Mouse (Mus musculus): ENCODE results near the gene Pxdn.
A peak's percentile ranks its signal among the peaks of the same experiment; 100 is the strongest.

Pxdn gene

DNA sequence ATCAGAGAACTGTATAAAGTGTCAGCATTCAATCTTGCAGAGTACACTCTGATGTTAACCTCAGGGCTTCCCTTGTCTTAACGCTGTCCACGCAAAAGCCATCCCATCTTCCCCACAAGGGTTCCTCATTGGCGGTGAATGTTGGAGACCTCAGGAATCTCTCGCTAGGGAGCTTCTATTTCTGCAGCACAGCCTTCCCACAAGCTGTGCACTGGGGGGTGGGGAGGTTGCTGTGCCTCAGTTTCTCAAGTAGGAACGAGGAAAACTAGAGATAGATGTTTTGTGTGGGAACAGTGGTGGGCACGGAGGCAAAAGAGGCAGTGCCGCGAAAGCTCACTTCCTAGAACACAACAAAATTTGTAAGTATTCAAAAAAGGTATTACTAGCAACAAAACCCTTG is at the start of gene Pxdn:
Gene Pxdn, plus strand, starts transcription at position 301 of the 400 bp plus-strand sequence.
- DNase-seq, result no peak

DNA sequence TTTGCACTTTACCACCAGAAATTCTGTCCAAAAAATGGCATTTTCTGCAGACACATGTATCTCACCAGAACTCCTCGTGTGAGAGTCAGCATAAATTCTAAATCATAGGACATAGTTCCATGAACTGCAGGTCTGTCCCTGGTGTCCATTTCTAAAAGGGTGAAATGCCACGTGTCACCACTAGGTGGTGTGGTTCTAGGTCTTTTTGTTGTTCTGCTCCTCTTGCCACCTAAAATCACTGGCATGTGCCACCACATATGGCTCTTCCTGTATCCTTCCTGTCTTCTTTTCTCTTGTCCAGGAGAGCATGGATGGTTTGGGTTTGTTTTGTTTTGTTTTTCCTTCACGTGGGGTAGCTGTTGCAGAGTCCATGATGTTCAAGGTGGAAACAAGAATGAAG is 42.7 kb upstream of the Pxdn start:
- peak; percentile 59 for DNase-seq

DNA sequence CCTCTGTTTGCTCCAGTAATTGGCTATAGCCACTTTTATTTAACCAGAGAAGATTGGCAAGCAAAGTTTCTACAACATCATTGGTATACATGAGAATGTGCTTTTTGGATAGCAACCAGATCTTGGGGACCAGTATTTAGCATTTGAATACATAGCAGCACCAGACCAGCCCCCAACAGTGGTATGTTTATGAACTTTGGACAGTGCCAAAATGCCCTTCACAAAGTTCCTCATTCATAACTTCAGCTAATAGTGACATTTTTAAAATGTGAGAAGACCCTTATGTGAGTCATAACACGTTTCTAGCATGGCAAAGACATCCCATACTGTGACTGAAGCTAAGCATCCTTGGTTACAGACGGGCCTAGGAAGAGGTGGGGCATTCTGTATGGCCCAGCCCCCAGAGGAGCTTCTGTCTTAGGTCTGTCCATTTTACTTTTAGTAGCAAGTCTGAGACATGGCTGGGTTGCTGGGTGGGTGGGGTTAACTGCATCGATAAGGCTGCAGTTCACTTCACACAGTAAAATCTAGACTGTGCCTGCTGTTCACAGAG is 39.8 kb upstream of the Pxdn start:
- DNase-seq, result no peak

DNA sequence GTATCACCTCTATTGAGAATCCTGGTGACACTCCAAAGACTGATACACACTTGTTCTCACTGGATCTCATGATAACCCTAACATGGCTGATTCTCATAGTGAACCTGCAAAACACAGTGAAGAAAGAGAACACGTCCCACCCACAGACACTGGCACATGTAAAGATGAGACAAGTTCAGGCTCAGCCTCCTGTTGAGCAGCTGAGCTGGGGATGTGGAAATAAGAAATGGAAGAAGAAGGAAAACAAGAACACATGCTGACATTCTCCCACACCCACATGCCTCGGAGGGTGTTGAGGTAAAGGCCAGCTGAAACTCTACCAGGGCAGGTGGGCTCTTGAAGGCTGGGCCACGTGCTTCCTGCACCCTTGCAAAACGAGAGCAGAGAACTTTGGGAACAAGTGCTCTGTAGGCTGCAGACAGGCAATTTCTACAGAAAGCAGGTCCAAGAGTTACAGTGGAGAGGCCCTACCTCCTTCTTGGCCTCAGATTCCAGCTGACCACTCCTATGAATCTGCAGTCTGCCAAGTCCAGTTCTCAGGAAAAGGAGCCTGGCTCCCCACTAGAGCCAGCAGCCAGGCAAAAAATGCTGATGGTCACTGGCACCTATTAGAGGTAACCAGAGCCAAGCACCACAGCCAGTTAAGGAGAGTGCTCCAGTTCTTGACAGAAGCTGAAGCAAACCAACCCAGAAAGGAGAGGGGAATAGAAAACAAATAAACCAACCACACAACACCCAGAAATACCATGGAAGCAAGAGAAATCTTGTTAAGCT is 33.1 kb upstream of the Pxdn start:
- peak; percentile 66 for DNase-seq

DNA sequence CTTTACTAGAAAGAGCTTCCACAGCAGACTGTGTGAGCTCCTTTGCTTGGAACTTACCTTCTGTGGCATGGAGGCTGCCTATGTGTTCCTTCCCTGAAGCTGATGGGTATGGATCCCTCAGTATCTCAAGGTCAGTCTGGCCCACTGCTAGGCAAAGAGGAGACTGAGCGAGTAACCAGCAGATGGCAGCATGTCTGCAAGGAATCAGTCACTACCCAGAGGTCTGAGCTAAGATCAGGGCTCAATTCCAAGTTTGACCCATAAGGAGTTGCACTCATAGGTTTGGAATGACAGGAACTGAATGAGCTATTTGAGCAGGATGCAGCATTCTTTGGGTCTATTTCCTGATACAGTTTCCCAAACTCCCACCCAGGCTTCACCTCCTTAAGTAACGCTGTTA is 30.4 kb upstream of the Pxdn start:
- no peak for DNase-seq

DNA sequence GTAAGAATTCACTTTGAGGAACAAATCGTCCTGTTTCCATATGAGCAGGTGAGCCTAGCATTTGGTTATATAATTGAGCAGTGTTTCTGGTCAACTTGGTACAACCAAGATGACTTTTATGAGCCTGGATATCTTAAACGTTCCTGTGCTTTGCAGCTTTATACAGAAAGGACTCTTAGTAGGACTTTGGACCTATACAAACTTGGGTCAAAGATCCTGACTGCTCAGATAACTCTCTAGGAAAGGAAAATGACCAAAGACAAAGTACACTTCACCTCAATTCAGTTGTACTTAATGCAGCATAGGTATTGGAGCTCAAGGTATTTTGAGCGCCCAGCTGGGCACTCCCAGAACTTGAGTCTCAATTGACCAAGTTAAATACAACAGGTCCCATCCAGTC is 21.3 kb upstream of the Pxdn start:
- no peak for DNase-seq

DNA sequence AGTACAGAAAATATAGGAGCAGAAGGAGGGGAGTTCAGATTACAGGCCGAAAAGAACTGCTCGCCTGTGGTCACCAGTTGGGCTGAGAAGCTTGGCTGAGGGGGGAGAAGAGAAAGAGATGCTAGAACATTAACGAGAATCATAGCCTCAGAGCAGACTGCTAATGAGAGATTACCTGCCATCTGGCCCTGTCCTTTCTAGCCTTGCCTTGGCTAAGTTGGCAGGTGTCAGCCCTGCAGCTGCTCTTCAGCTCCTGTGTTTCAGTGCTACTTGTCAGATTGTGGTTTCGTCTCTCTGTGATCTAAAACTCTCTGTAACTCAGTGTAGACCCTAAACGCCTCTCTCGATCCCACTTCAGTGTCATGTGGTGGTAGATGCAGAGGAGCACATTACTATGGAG is 20.6 kb upstream of the Pxdn start:
- DNase-seq, result peak; percentile 33

DNA sequence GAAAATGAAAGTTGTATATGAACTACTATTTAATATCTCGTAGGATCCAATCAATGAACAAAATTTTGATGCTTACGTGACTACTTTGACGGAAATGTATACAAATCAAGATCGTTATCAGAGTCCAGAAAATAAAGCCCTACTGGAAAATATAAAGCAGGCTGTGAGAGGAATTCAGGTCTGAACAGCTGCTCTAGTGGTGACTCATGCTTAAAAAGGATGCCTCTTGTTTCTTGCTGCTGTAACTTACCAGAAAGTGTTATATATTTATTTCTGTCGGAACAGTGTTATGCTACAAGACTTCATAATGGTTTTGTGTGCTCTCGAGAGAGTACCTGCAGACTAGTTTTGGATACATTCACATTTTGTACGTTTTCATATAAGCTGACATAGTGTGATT is 17.1 kb upstream of the Pxdn start:
- no peak for DNase-seq

DNA sequence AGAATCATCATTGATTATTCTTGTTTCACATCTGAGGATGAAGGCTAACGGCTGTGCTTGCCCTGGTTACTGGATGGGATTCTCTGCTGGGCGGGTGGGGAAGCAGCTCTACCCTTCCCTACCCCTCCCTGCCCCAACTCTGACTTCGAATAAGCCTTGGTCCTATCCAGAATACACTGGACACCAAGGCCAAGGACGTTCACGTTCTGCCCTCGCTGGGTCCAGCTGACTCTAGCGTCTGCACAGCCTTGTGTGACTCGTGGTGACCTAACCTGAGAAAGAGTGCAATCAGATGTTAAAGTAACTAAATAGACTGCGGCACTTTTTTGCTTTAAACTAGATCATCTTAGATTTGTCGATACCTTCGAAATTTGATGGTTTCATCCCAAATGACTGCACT is 15.9 kb upstream of the Pxdn start:
- no peak for DNase-seq

DNA sequence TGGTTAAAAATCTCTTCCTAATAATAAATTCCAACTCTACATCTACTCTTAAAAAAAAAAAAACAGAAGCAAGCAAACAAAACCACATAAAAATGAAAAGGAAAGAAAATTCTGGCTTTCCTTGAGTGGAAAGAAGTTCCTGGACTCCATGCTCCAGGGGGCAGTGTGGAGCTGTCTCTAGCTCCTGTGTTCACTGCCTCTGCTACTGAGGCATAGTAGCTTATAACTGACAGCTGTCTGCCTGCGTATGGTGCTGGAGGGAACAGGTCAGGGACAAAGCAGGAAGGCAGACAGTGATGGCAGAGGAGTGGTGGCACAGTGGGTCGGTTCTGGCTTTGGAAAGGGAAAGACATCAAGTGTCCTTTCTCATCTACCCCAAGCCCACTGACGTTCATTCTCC is 10.5 kb upstream of the Pxdn start:
- DNase-seq, result no peak

DNA sequence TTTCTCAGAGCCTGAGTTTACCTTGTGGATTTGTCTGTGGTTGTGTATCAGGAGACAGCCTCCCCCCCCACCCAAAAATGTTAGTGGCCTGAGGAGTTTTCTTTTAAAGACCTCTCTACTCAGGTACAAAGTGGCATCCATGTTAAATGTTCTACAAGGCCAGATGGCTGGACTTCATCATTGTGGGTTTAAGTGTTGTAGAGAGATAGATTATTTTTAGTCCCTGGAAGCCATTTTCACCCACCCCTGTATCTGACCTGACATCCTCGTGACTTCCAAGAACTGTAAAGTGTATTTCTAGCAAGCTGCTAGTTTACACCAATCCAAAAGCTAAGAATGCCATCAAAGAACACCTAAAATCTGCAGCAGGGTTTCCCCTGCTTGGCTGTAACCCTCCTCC is 6.8 kb upstream of the Pxdn start:
- DNase-seq, result no peak

DNA sequence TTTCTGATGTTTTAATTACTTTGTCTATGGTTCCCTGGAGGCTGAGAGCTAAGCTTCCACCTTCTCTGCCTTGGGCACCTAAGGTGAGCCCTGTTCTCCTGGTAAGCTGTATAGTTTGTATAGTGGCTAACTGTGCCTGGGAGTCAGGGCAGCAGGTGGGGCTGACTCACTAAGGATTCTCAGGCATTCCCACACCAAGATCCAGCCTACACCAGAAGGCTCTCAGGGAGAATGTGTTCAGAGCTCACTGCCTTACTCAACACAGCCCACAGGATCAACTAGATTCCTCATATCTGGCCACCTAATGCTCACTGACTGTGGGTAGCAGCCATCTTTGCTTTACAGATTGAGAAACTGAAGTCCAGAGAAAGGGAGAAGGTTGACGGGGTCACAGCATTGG is 4.5 kb upstream of the Pxdn start:
- no peak for DNase-seq

DNA sequence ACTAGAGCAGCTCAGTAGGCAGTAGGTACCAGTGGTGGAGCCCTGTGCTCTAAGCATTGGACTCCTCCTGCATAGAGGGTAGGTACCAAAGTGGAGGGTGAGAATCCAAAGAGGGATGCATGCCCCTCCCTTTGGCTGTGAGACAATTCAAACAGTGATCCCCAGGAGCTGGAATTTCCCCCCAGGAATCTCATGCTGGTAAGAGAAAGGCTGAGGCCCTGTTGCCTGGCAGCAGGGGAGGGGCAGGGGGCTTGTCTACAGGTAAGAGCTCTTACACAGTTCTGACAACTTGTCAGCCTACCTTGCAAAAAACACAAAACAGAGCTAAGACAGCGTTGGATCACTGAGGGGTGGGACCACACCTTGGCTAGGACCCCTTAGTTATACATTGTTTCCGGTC is 3.9 kb upstream of the Pxdn start:
- DNase-seq, result no peak

DNA sequence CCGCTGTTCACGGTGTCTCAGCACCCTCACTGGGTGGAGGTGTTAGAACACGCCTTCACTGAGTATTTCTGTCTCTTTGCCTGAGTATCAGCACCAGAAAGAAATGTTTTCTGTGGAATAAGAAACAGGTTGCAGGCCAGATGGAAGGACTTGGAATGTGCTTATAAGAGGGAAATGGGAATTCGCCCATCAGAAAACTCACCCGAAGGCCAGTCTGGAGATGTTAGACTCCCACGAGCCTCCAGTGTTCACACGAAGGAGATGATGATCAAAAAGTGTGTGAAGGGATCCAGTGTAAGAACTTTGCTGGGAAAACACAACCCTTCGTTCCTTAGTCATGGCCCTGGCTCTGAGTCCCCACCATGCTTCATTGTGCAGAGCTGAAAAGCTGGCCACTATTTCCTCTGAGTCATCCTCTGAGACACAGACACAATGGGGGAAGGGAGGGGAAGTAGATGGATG is 3.3 kb upstream of the Pxdn start:
- DNase-seq, result no peak

DNA sequence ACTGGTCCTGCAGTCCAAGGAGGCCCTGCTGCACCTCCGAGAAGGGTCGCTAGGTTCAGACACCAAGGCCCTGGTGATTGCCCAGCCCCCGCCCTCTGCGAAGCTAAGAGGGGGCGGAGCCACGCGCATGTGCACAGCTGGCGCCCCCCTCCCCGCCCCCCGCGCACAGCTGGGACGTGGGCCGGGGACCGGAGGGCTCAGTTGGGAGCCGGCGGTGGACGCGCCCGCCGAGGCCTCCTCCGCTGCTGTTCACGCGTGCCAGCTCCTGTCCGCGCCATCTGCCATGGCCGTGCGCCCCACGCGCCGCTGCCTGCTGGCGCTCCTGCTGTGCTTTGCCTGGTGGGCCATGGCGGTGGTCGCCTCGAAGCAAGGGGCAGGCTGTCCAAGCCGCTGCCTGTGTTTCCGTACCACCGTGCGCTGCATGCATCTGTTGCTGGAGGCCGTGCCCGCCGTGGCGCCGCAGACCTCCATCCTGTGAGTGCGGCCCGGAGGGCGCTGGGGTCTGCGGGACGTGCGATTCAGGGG is 505 bp downstream of the Pxdn start:
- DNase-seq, result no peak

DNA sequence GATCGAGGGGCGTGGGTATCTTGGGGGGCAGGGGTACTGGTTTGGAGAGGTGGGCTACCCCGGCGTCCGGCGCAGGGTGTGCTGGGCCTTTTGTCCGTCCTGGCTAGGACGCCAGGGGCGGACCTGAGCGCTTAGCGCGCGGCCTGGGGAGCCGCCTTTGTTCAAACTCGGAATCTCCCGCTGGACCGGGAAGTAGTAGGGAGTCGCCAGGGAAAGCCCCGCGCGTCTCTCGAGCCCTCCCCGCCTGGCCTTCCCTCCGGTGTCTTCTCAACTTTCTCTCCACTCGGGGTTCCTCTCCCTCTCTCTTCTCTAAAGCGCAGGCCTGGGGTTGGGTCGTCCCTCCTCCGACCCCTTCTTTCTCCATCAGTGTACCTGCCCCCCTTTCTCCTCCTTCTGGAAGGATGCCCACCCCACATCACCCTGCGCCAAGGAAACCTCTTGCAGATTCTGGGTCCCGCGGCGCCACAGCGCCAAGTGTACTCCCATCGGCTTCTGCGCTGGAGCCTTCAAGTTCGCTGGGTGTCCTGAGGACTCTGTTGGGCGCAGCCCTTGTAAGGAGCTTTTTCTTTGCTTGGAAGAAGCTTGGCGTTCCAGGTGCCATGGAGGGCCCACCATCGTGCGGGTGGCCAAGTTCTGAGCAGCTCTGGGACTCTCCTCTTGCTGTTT is 1.1 kb downstream of the Pxdn start:
- DNase-seq, result no peak

DNA sequence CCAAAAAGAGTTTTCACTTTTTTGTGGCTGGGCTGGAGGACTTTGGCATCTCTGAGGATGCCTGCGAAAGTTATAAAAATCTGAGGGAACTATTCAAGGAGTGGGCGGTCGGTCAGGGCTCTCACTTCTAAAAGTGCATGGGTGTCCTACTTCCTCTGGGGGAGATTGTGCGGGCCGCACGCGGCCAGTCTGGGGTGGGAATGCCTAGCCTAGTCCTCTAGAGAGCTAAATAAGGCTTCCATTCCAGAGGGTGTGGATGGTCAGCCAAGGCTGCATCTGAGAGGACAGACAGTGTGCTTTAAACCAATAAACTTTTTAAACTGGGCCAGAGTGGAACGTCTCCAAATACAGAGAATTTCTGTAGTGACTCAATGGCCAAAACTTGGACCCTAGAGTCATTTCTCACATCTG is 1.9 kb downstream of the Pxdn start:
- DNase-seq, result no peak

DNA sequence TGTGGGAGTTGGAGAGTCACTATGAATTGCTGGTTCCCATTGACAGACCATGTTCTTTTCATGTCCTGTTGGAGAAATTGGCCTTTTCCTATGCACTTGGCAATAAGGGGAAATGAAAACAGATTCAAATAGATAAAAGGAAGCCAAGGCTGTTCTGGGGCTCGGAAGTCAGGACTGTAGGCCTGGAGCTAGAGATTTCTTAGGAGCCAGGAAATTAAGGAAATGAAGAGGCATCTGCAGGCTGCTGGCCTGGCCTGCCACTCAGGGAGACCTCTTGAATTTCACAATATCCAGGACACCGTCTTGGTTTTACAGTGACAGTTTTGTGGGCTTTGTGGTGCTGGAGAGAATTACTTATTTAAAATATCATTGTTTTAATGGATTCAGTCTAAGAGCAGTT is 5.0 kb downstream of the Pxdn start:
- DNase-seq, result no peak

DNA sequence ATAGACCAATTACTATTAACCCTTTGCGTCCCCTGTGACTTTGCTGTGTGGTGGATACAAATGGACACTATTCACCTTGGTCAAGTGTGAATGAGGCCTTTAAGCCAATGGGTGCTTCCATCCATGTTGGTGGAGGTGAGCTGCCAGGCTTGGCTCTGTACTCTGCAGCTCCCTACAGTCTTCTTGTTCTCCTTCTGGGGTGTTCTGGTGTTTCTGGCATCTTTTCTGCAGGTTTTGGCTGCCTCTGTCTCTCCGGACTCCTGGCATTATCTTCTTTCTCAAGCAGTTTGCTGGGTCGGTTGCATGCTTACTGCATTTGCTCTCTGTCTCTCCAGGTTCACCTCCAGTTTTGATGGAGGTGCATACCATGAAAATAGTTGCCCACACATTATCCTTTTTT is 7.2 kb downstream of the Pxdn start:
- DNase-seq, result no peak

DNA sequence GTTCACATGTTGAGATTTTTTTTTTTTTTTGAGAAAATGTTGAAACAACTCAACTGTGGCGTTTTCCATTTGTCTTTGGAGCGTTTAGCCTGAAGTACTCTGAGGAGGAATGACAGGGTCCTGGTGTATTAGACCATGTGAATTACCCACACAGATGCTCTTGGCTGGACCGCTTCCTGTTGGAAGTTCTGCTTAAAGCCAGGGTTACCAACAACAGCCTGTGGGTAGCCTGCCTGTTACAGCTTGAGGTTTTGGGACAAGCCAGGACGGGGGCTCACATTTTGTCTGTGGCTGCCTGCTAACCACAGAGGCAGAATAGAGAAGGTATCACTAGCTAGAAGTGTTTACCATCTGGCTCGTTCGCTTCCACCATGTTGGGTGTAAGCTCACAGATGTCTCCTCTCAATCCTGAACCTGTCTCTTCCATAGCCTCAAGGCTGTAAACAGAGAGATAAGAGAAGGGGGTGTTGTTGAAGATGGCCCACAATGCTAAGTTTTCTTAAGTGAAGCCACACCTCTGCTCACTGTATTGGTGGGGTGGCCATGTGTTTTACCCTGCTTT is 7.9 kb downstream of the Pxdn start:
- DNase-seq, result no peak

DNA sequence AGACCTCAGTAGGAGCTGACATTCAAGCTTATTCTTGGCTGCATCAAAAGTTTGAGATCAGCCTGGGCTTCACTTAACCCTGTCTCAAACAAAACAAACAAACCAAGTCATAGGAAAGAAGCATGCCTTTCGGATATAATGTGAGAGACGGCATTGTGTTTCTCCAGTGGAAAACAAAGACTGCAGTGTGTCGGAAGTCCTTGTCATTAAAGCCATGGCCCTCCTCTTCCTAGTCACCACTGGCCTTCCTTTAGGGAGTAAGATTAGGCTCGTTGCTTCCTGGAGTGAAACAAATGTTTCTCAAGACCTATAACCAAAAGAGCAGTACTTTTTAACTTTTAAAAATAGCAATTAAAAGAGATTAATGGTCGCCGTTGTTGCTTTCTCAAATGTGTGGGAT is 13.6 kb downstream of the Pxdn start:
- DNase-seq, result no peak

DNA sequence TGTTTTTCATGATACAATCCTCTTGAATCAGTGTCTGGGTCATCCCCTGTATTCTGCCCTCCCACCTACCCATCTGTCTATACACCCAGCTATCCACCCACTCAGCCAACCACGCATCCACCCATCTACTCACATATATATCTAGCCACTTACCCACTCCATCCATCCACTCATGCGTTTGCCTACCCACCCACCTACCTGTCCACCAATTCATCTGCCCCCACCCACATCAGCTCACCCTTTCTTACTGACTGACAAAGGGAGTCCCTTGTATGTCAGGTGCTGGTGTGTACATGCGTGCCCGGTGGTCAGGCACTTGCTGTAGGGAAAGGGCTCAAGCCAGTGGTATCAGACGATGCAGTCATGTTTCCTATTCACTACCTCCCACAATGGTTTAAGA is 14.1 kb downstream of the Pxdn start:
- DNase-seq, result no peak

DNA sequence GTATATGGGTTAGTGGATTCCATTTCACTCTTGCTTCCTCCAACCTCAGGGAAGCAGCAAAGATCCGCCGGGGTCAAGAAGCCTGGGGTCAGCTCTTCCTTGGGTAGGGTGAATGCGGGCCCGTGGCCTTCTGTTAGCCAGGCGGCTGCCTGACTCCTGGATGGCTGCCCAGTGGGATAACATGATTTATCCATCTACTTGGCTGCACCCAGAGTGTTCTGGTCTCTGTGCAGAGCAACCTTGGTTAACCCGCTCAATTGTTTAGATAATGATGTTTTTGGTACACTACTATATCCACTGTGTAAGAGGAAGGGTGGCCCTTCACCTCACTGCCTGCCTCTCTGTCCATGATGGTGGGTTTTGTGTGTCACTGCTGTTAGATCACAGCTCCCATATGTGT is 14.7 kb downstream of the Pxdn start:
- DNase-seq, result no peak

DNA sequence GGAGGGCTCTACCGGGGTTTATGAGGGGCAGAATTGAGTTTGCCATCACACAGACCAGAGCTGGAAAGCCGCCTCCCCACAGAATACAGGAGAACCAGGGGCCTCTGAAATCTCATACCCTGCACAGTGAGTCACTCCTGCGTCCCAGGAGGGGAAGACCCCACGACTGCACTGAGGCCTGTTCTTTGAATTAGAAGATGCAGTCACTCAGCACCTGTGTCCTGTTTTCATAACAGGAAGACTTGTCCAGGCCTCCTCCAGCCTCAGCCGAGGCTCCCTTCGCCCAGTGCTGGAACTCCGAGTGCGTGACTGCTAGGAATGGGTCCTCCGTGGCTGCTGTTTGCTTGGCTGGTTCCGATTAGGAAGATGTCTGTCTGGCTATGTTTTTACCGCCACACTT is 16.6 kb downstream of the Pxdn start:
- DNase-seq, result no peak

All from cerebellum, adult 9-11 months (tissue).